Mouse (Mus musculus) Muller cell, postnatal 12 days (primary cell): ENCODE data around the gene Aurka.

Experiments used
- DNase-seq: peaks from one replicate; pipeline ENCODE4 v3.0.0-alpha.2; 2015; ENCODE audit errors: inconsistent ontology term

Aurka gene

GRCm38 (mm10) chr2:172338206-172338942 is 32.0 kb downstream of the Aurka start:
- no peak for DNase-seq

- peak; percentile 49 for DNase-seq
These were observed 41.2 kb downstream of the Aurka start for GRCm38 (mm10) chr2:172329179-172329578.

- no peak for DNase-seq
These were observed 42.1 kb downstream of the Aurka start for GRCm38 (mm10) chr2:172328248-172328647.

- DNase-seq, result peak; percentile 37
These were observed 49.5 kb downstream of the Aurka start for GRCm38 (mm10) chr2:172320878-172321277.

- DNase-seq, result no peak
These were observed 58.6 kb downstream of the Aurka start for GRCm38 (mm10) chr2:172311731-172312130.

- no peak for DNase-seq
These were observed 63.8 kb downstream of the Aurka start for GRCm38 (mm10) chr2:172306544-172306943.
